Mouse (Mus musculus) midbrain, embryonic 13.5 days (tissue): ENCODE results near the gene Btbd11. TPM values are rescaled to one million over a fixed set of nuclear protein-coding genes. Genes with fewer than 3 reads are reported as not detected.

Source experiments
- ATAC-seq: fragments of 200-750 bp; cut with Nextera tagmentation; 2 replicates; pipeline ENCODE4 v1.8.0; 2017; ENCODE audit warnings: mild to moderate bottlenecking, moderate TSS enrichment, moderate library complexity
- H3K27ac ChIP-seq: fragments of 300-500 bp; sonication (generic); 2 replicates; pipeline ENCODE4 v1.5.1; 2015; ENCODE audit warnings: inconsistent platforms, mild to moderate bottlenecking, moderate library complexity
- H3K27me3 ChIP-seq: fragments of 300-500 bp; sonication (generic); 2 replicates; pipeline ENCODE4 v1.6.1; 2015; ENCODE audit warnings: mild to moderate bottlenecking, inconsistent platforms
- H3K36me3 ChIP-seq: fragments of 300-500 bp; sonication (generic); 2 replicates; pipeline ENCODE4 v1.6.1; 2015; ENCODE audit warnings: mild to moderate bottlenecking, inconsistent platforms
- H3K4me1 ChIP-seq: fragments of 300-500 bp; sonication (generic); replicated peaks from 2 replicates; pipeline ENCODE4 v1.6.1; 2015; ENCODE audit warnings: inconsistent platforms
- H3K4me2 ChIP-seq: fragments of 300-500 bp; sonication (generic); replicated peaks from 2 replicates; pipeline ENCODE4 v1.6.1; 2015; ENCODE audit warnings: moderate library complexity, mild to moderate bottlenecking, inconsistent platforms
- H3K4me3 ChIP-seq: fragments of 300-500 bp; sonication (generic); replicated peaks from 2 replicates; pipeline ENCODE4 v1.5.1; 2015; ENCODE audit warnings: mild to moderate bottlenecking, inconsistent platforms
- H3K9ac ChIP-seq: fragments of 300-500 bp; sonication (generic); replicated peaks from 2 replicates; pipeline ENCODE4 v1.6.1; 2015; ENCODE audit warnings: mild to moderate bottlenecking, inconsistent platforms
- H3K9me3 ChIP-seq: fragments of 300-500 bp; sonication (generic); 2 replicates; pipeline ENCODE4 v1.6.1; 2016; ENCODE audit warnings: mild to moderate bottlenecking, inconsistent platforms
- WGBS: fragments of 180-500 bp; shearing (Covaris S2); methylation state at CpG from one replicate; pipeline ENCODE4 v1.1.7; 2015; 5-methylcytosine and 5-hydroxymethylcytosine counted together
- polyA plus RNA-seq: library from polyadenylated mRNA; unstranded; fragments of >200 nt; fragmentation: Nextera tagmentation; extraction: Ambion mirVana; gene quantifications from 2 replicates; pipeline ENCODE4 v1.2.1, GENCODE M21; 2015

The Btbd11 gene
- polyA plus RNA-seq, 1 experiment from 2014 or later, result 10.7 TPM

- 79% methylated on average over 13 of the region's 13 CpGs for WGBS
- no peaks in the 10 kb centered on the region for H3K9me3 ChIP-seq
- H3K9ac ChIP-seq, result no peak overlapping the region
- H3K4me3 ChIP-seq, result no peak overlapping the region
- no peak overlapping the region for H3K4me2 ChIP-seq
- peaks cover 37% of the 10 kb centered on the region for H3K4me1 ChIP-seq
- no peaks in the 10 kb centered on the region for H3K36me3 ChIP-seq
- H3K27ac ChIP-seq, result no peak overlapping the region
- no peaks in the 10 kb centered on the region for H3K27me3 ChIP-seq
- no peak for ATAC-seq
These were observed 79.1 kb downstream of the Btbd11 start for GRCm38 (mm10) chr10:85465516-85466408.

- Histone ChIP-seq H3K9me3 (no peaks in the 10 kb centered on the region), H3K4me2 (no peak overlapping the region), H3K4me3 (no peak overlapping the region), H3K27me3 (no peaks in the 10 kb centered on the region), H3K9ac (no peak overlapping the region), H3K4me1 (peaks cover 37% of the 10 kb centered on the region), H3K36me3 (no peaks in the 10 kb centered on the region), H3K27ac (peak overlapping the region; percentile 20; the same call in 1 of the 2 replicates)
- 48% methylated on average over 8 of the region's 8 CpGs for WGBS
- no peak for ATAC-seq
These were observed 79.8 kb downstream of the Btbd11 start for GRCm38 (mm10) chr10:85466409-85466761.

DNA sequence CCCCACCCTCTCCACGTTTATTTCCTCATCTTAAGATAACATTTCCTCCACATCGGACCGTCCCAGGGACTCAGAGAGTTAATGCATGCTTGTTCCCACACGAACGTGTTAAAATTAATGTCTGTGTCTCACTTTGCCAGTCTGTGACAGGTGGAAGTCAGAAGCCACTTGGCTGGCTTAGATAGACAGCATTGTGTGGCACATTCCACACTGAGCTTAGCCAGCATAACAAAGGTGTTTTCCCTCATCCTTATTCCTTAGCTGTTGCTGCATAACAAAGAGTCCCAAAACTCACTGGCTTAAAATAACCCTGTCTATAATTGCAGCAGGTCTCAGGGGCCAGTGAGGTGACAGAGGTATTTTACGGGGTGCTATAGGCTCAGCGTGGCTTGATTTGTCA is 80.8 kb downstream of the Btbd11 start:
- no peak overlapping the region for H3K27ac ChIP-seq
- no peak overlapping the region for H3K9ac ChIP-seq
- 53% methylated on average over 7 of the region's 7 CpGs for WGBS
- H3K9me3 ChIP-seq, result no peaks in the 10 kb centered on the region
- H3K4me3 ChIP-seq, result no peak overlapping the region
- no peaks in the 10 kb centered on the region for H3K36me3 ChIP-seq
- no peak for ATAC-seq
- H3K27me3 ChIP-seq, result no peaks in the 10 kb centered on the region
- no peak overlapping the region for H3K4me2 ChIP-seq
- peaks cover 37% of the 10 kb centered on the region for H3K4me1 ChIP-seq

GRCm38 (mm10) chr10:85468527-85468926 is 81.9 kb downstream of the Btbd11 start:
- H3K27me3 ChIP-seq, result no peaks in the 10 kb centered on the region
- no peak overlapping the region for H3K27ac ChIP-seq
- no peak overlapping the region for H3K4me3 ChIP-seq
- H3K4me1 ChIP-seq, result peaks cover 37% of the 10 kb centered on the region
- H3K9me3 ChIP-seq, result no peaks in the 10 kb centered on the region
- ATAC-seq, result no peak
- H3K9ac ChIP-seq, result no peak overlapping the region
- 47% methylated on average over 4 of the region's 4 CpGs for WGBS
- H3K4me2 ChIP-seq, result no peak overlapping the region
- H3K36me3 ChIP-seq, result no peaks in the 10 kb centered on the region

DNA sequence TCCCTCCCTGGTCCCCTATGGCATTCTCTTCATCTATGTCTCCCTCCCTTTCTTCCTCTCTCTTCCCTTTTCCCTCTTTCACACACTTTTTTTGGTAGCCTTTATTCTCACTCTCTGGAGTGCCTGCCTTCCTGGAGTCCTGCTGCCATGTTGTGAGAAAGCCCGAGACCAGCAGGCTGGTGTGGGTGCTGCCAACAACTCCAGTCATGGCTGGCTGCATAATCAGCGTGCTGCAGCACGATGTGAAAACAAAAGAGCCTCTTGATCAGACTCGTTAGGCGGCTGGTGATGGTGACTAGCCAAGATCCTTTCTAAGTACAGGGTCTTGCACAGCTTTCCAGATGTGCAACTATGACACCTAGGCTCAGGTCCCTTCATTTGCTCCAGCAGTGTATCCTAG is 82.7 kb downstream of the Btbd11 start:
- Histone ChIP-seq H3K27ac (no peak overlapping the region), H3K4me1 (peaks cover 33% of the 10 kb centered on the region)

DNA sequence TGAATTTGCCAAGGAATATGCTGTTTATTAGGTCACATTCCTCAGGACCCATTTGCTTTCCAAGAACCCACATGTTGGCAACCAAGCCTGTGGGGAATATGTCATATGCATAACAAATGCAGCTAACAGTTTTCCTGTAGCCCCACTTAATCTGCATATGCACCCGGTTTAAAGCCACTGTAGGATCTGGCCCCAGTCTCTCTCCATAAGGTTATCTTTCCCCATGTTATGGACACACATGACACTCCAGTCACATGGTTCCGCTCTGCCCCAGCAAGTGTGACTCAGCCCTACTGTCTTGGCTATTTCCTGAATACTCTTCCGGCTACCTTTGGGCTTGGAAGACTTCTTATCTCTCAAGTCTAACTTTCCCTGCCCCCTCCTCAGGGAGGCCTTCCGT is 86.7 kb downstream of the Btbd11 start:
- H3K27ac ChIP-seq, result no peak overlapping the region
- no peaks in the 10 kb centered on the region for H3K9me3 ChIP-seq
- WGBS, result 85% methylated on average over 4 of the region's 4 CpGs
- no peak overlapping the region for H3K9ac ChIP-seq
- no peak overlapping the region for H3K4me3 ChIP-seq
- H3K36me3 ChIP-seq, result no peaks in the 10 kb centered on the region
- no peak overlapping the region for H3K4me2 ChIP-seq
- peaks cover 9% of the 10 kb centered on the region for H3K4me1 ChIP-seq
- H3K27me3 ChIP-seq, result no peaks in the 10 kb centered on the region
- ATAC-seq, result no peak

More for the DNA sequence above, 82.7 kb downstream of the Btbd11 start:
- Histone ChIP-seq H3K9ac (no peak overlapping the region), H3K36me3 (no peaks in the 10 kb centered on the region), H3K27me3 (no peaks in the 10 kb centered on the region), H3K9me3 (no peaks in the 10 kb centered on the region), H3K4me3 (no peak overlapping the region), H3K4me2 (no peak overlapping the region)
- no peak for ATAC-seq
- WGBS, result 55% methylated on average over 5 of the region's 5 CpGs

DNA sequence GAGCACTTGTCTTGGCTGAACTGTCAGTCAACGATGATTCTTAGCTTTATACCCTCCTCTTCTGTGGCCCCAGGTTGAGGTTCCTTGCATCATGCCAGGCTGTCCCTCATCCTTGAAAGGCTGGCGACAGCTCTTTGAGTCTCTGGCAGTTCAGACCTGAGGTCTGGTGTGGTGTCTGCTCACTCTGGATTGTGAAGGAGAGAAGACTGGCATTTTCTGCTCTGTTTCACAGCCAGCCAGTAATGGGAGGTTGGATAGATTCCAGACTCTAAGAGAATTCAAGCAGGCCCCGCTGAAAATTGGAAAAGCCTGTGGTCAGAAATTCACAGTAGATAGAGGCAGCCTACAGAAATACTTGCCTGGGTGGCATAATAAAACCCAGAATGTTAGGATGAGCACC is 87.3 kb downstream of the Btbd11 start:
- Histone ChIP-seq H3K4me1 (peaks cover 5% of the 10 kb centered on the region), H3K9me3 (no peaks in the 10 kb centered on the region), H3K4me2 (no peak overlapping the region), H3K9ac (no peak overlapping the region), H3K27ac (0 out of 2 replicates have a peak overlapping the region, but pooled peaks have one; percentile 2), H3K36me3 (no peaks in the 10 kb centered on the region), H3K4me3 (no peak overlapping the region), H3K27me3 (no peaks in the 10 kb centered on the region)
- 83% methylated on average over 3 of the region's 3 CpGs for WGBS
- no peak for ATAC-seq

DNA sequence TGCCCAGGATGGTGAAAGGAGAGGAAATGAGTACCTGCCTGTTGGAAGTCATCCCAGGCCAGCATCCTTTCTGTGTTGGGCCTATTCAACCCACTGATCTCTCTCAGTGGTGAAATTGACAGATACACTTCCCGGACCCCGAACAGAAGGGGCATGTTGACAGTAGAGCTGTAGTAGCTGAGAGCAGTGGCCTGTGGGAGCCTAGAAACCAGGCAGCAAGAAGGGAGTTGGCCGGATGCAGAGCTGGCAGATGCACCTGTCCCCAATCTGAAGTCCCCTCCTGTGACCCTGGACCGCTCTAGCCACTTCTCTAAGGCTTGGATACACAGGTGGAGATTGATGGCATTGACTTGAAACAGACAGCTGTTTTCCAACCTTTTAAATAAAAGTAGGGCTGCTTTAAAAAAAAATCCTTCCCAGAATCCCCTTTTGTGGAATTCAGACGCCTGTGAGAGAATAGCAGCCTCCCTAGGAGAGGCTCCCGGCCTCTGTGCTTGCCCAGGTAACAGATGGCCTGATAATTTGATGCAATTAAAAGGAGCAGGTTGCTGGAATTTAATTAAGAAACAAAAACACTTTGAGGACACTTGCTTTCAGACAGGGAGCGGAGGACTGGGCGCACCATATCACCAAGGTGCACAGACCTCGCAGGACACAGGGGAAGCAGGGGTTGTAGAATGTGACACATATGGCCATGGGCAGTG is 89.2 kb downstream of the Btbd11 start:
- WGBS, result 81% methylated on average over 9 of the region's 9 CpGs
- no peak overlapping the region; the same call in 1 of the 2 replicates for H3K27ac ChIP-seq
- ATAC-seq, result no peak

DNA sequence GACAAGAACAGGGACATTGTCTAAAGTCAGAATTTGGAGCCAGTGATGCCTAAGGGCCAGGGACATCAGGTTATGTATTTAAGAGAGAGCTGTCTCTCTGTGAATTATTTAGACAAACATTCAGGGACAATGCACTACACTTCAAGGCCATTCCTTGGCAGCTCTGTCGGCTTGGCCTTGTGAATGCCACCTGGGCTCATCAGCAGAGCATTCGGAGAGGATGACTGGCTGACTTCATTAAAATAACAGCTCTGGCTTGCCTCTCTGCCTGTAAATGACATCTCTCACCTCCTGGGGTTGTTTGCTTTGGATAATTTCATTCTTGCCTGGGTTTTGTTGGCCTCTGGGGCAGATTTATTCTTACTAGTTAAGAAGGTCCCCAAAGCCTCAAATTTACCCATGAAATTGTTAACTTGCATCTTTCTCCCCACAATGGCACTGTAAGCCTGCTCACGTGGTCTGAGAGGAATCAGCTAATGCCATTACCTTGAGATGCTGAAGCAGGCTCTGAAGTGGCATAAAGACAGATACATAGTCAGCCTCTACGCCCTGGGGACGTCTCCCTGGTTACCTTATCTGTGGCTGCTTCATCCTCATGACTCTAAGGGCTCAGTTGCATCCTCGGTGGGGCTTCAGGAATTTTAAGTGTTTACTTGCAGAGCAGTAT is 93.5 kb downstream of the Btbd11 start:
- Histone ChIP-seq H3K27ac (peak overlapping the region; percentile 57; the same call in 1 of the 2 replicates), H3K4me1 (peaks cover 40% of the 10 kb centered on the region), H3K4me3 (no peak overlapping the region), H3K4me2 (no peak overlapping the region), H3K9me3 (no peaks in the 10 kb centered on the region), H3K9ac (no peak overlapping the region), H3K36me3 (no peaks in the 10 kb centered on the region), H3K27me3 (no peaks in the 10 kb centered on the region)
- WGBS, result 39% methylated on average over 6 of the region's 6 CpGs
- ATAC-seq, result peak; percentile 72

More for the DNA sequence above, 89.2 kb downstream of the Btbd11 start:
- Histone ChIP-seq H3K36me3 (no peaks in the 10 kb centered on the region), H3K4me2 (no peak overlapping the region), H3K27me3 (no peaks in the 10 kb centered on the region), H3K9me3 (no peaks in the 10 kb centered on the region), H3K4me3 (no peak overlapping the region), H3K9ac (no peak overlapping the region), H3K4me1 (peaks cover 17% of the 10 kb centered on the region)

- 66% methylated on average over 3 of the region's 3 CpGs for WGBS
- Histone ChIP-seq H3K4me1 (peaks cover 36% of the 10 kb centered on the region), H3K36me3 (no peaks in the 10 kb centered on the region), H3K9me3 (no peaks in the 10 kb centered on the region), H3K27ac (peak overlapping the region; percentile 57; the same call in 1 of the 2 replicates), H3K27me3 (no peaks in the 10 kb centered on the region), H3K9ac (no peak overlapping the region), H3K4me3 (no peak overlapping the region), H3K4me2 (no peak overlapping the region)
- no peak for ATAC-seq
These were observed 94.5 kb downstream of the Btbd11 start for GRCm38 (mm10) chr10:85481106-85481505.

- Histone ChIP-seq H3K27ac (no peak overlapping the region), H3K36me3 (no peaks in the 10 kb centered on the region), H3K4me1 (peaks cover 36% of the 10 kb centered on the region), H3K27me3 (no peaks in the 10 kb centered on the region), H3K4me3 (no peak overlapping the region), H3K9ac (no peak overlapping the region), H3K4me2 (no peak overlapping the region), H3K9me3 (no peaks in the 10 kb centered on the region)
- ATAC-seq, result peak; percentile 44
- WGBS, result 37% methylated on average over 4 of the region's 4 CpGs
These were observed 95.5 kb downstream of the Btbd11 start for GRCm38 (mm10) chr10:85482064-85482473.

DNA sequence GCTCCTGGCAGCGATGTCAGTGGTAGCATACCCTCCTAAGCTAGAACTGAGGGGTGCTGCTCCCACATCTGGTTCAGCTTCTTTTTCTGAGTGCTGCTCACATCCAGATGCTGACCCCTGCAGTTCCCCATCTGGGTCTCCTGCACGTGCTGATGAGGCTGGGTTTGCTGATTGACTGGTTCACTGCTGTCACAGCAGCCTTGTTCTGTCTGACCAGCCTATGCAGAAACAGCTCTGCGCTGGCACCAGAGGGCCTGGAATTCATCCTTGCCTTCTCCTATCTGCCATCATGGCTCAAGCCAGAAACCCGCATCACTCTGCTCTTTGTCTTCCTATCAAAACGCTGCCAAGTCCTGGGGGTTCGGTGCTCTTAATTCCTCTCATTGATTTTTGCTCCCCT is 95.9 kb downstream of the Btbd11 start:
- Histone ChIP-seq H3K4me1 (peaks cover 36% of the 10 kb centered on the region), H3K9me3 (no peaks in the 10 kb centered on the region), H3K9ac (no peak overlapping the region), H3K4me2 (no peak overlapping the region), H3K27ac (0 out of 2 replicates have a peak overlapping the region, but pooled peaks have one; percentile 15), H3K36me3 (no peaks in the 10 kb centered on the region), H3K27me3 (no peaks in the 10 kb centered on the region), H3K4me3 (no peak overlapping the region)
- 35% methylated on average over 6 of the region's 6 CpGs for WGBS
- 0 out of 2 replicates have a peak, but pooled peaks have one; percentile 27 for ATAC-seq
